Mouse (Mus musculus): ENCODE data around the gene Wdr81. TPM values are rescaled to one million over a fixed set of nuclear protein-coding genes. Genes with fewer than 3 reads are reported as not detected.
A peak's percentile ranks its signal among the peaks of the same experiment; 100 is the strongest.

Gene Wdr81
- polyA plus RNA-seq, 1 experiment from 2014 or later = 7.9 TPM

DNA sequence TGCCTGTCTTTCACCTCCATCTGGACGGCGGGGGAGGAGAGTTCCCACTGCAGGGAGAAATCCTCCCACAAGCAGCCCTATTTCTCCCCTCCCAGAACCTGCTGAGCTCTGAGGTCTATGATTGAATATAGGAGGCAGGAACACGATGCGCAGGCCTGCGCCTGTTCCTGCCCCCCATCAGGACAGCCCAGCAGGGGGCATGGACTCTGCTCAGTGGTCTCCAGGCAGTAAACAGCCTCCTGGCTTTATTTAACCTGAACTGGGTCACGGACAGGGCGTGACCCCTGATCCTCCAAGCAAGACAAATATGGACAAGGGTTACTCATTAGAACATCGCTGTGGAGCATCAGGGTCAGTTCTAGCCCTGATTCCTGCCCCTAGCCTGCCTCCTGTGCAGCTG is 10.8 kb downstream of the Wdr81 start:
- DNase-seq (ENCODE audit: low spot score) = no peak
- Histone ChIP-seq H3K36me3 (replicated peaks; ENCODE audit: control insufficient read depth, insufficient read depth) (peaks cover 63% of the 10 kb centered on the region), H3K4me2 (replicated peaks) (no peak overlapping the region), H3K9me3 (ENCODE audit: control insufficient read depth, low read length) (no peaks in the 10 kb centered on the region), H3K4me1 (replicated peaks; ENCODE audit: control insufficient read depth, insufficient read depth, low read length) (no peaks in the 10 kb centered on the region), H3K9ac (no peak overlapping the region), H3K27ac (no peak overlapping the region), H3K4me3 (replicated peaks; ENCODE audit: low read length) (no peak overlapping the region), H3K27me3 (ENCODE audit: control insufficient read depth, insufficient read depth, low read length) (no peaks in the 10 kb centered on the region)
- no peak for ATAC-seq (ENCODE audit: low FRiP score)
- 30% methylated on average over 8 of the region's 8 CpGs for WGBS

DNA sequence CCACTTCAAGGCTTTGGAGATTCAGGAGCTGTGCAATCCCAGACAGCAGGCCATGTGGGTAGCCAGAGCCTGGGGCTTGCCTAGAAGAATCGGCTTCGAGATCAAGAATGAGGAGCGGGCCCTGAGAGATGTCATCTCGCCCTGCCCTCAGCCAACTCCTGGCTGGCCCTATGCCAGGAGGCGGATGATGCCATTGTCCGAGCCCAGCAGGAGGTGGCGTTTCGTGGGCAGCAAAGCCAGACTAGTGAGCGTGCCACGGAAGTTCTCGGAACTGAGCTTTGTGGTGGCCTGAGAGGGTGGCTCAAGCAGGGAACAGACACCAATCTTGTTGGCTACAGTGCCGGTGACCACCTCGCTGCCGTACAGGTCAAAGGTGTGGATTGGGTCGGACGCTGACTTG is 12.9 kb downstream of the Wdr81 start:
- H3K9ac ChIP-seq = no peak overlapping the region
- no peak overlapping the region for H3K4me2 ChIP-seq (replicated peaks)
- DNase-seq (ENCODE audit: low spot score) = no peak
- ATAC-seq (ENCODE audit: low FRiP score) = no peak
- no peaks in the 10 kb centered on the region for H3K9me3 ChIP-seq (ENCODE audit: control insufficient read depth, low read length)
- 74% methylated on average over 16 of the region's 16 CpGs for WGBS
- peaks cover 47% of the 10 kb centered on the region for H3K36me3 ChIP-seq (replicated peaks; ENCODE audit: control insufficient read depth, insufficient read depth)
- H3K27me3 ChIP-seq (ENCODE audit: control insufficient read depth, insufficient read depth, low read length) = no peaks in the 10 kb centered on the region
- H3K27ac ChIP-seq = no peak overlapping the region
- H3K4me3 ChIP-seq (replicated peaks; ENCODE audit: low read length) = no peak overlapping the region
- no peaks in the 10 kb centered on the region for H3K4me1 ChIP-seq (replicated peaks; ENCODE audit: control insufficient read depth, insufficient read depth, low read length)

DNA sequence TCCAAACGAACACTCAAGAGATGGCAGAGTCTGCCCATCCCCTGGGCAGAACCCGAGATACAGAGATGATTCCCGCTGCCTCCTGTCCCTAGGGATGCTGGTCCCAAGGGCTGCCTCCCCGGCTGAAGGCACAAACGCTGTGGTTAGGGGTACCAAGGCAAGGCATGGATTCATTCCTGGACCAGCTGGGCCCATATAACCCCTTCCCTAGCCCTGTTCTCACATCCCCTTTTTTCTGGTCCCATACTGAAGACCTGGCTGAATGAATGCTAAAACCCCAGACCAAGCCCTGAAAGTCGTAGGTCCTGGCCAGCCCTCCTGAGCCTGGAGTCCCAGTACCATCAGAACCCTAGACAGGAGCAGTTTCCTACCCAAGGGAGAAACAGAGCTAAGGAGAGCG is 13.5 kb downstream of the Wdr81 start:
- Histone ChIP-seq H3K4me1 (replicated peaks; ENCODE audit: control insufficient read depth, insufficient read depth, low read length) (no peaks in the 10 kb centered on the region), H3K36me3 (replicated peaks; ENCODE audit: control insufficient read depth, insufficient read depth) (peaks cover 41% of the 10 kb centered on the region), H3K4me2 (replicated peaks) (no peak overlapping the region), H3K9me3 (ENCODE audit: control insufficient read depth, low read length) (no peaks in the 10 kb centered on the region), H3K9ac (no peak overlapping the region), H3K27me3 (ENCODE audit: control insufficient read depth, insufficient read depth, low read length) (no peaks in the 10 kb centered on the region), H3K27ac (no peak overlapping the region), H3K4me3 (replicated peaks; ENCODE audit: low read length) (no peak overlapping the region)
- 88% methylated on average over 7 of the region's 7 CpGs for WGBS
- DNase-seq (ENCODE audit: low spot score) (no peak), ATAC-seq (ENCODE audit: low FRiP score) (no peak)

DNA sequence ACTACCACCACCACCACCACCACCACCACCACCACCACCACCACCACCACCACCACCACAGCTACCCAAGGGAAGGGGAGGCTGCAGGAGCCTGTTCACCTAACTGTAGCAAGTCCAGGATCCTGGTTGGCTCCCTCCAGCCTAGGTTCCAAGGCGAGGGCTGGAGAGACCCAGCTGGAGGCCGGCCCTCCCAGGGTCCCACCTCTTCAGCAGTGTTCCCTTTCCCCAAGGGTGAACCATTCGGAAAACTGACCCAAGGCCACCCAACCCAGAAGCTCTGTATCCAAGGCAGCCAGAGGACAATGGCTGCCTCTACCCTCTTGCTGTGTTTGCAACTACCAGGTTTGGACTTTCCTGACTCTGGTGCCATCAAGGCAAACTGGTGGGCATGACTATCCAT is 14.6 kb downstream of the Wdr81 start:
- Histone ChIP-seq H3K36me3 (replicated peaks; ENCODE audit: control insufficient read depth, insufficient read depth) (peaks cover 31% of the 10 kb centered on the region), H3K27ac (no peak overlapping the region), H3K9me3 (ENCODE audit: control insufficient read depth, low read length) (no peaks in the 10 kb centered on the region), H3K4me2 (replicated peaks) (no peak overlapping the region), H3K9ac (no peak overlapping the region), H3K27me3 (ENCODE audit: control insufficient read depth, insufficient read depth, low read length) (no peaks in the 10 kb centered on the region), H3K4me1 (replicated peaks; ENCODE audit: control insufficient read depth, insufficient read depth, low read length) (no peaks in the 10 kb centered on the region), H3K4me3 (replicated peaks; ENCODE audit: low read length) (no peak overlapping the region)
- ATAC-seq (ENCODE audit: low FRiP score) (no peak), DNase-seq (ENCODE audit: low spot score) (no peak)
- 92% methylated on average over 1 of the region's 3 CpGs for WGBS

DNA sequence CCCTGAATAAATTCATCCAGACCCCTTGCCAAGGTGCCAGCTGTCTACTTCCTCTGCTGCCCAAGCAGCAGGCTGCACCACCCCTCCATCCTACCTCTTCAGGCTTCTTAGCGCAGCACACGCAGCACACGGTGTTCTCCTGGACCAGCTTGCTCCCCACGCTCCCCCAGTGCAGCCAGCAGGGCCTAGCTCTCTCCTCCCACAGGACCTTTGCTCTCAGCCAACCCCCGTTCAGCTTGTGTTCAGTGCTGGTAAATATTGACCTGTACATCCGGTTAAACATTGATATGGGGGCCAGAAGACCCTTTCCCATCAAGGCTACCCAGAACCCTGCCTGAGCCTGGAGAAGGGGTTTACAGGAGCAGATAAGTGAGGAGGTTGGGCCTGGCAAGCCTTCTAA is 15.2 kb downstream of the Wdr81 start, which contains the start of gene Serpinf2:
Serpinf2 (minus strand) TSS at position 229 of the 400 bp plus-strand sequence.
- H3K4me1 ChIP-seq (replicated peaks; ENCODE audit: control insufficient read depth, insufficient read depth, low read length) = no peaks in the 10 kb centered on the region
- WGBS = 90% methylated on average over 6 of the region's 6 CpGs
- DNase-seq (ENCODE audit: low spot score) (no peak), ATAC-seq (ENCODE audit: low FRiP score) (no peak)
- H3K4me3 ChIP-seq (replicated peaks; ENCODE audit: low read length) = no peak within 1 kb of the TSS
- H3K27ac ChIP-seq = no peak within 1 kb of the TSS
- H3K9me3 ChIP-seq (ENCODE audit: control insufficient read depth, low read length) = no peaks in the 10 kb centered on the region
- peaks cover 30% of the 10 kb centered on the region for H3K36me3 ChIP-seq (replicated peaks; ENCODE audit: control insufficient read depth, insufficient read depth)
- H3K9ac ChIP-seq = no peak within 1 kb of the TSS
- H3K27me3 ChIP-seq (ENCODE audit: control insufficient read depth, insufficient read depth, low read length) = no peaks in the 10 kb centered on the region
- H3K4me2 ChIP-seq (replicated peaks) = no peak within 1 kb of the TSS

DNA sequence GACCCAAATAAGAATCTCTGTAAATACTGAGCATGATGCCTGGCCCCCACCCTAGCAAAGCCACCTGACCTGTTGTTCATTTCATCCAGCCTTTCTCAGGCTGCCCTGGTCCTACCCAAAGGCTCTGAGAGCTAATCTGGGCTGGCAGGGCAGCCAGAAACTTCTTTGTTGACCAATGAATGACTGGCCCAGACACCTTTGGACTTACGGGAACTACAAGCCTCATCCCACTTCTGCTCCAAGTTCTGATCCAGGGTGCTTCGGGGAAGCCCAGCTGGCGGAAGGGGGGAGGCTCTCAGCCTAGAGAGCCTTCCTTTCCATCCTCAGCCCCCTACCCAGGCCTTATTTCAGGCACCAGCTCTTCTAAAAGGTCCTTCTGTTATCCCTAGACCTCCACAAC is 15.7 kb downstream of the Wdr81 start:
- WGBS = 96% methylated on average over 3 of the region's 3 CpGs
- H3K4me3 ChIP-seq (replicated peaks; ENCODE audit: low read length) = no peak overlapping the region
- no peak overlapping the region for H3K9ac ChIP-seq
- no peaks in the 10 kb centered on the region for H3K4me1 ChIP-seq (replicated peaks; ENCODE audit: control insufficient read depth, insufficient read depth, low read length)
- no peak overlapping the region for H3K27ac ChIP-seq
- ATAC-seq (ENCODE audit: low FRiP score) = no peak
- no peaks in the 10 kb centered on the region for H3K27me3 ChIP-seq (ENCODE audit: control insufficient read depth, insufficient read depth, low read length)
- DNase-seq (ENCODE audit: low spot score) = no peak
- peaks cover 30% of the 10 kb centered on the region for H3K36me3 ChIP-seq (replicated peaks; ENCODE audit: control insufficient read depth, insufficient read depth)
- H3K4me2 ChIP-seq (replicated peaks) = no peak overlapping the region
- H3K9me3 ChIP-seq (ENCODE audit: control insufficient read depth, low read length) = no peaks in the 10 kb centered on the region

DNA sequence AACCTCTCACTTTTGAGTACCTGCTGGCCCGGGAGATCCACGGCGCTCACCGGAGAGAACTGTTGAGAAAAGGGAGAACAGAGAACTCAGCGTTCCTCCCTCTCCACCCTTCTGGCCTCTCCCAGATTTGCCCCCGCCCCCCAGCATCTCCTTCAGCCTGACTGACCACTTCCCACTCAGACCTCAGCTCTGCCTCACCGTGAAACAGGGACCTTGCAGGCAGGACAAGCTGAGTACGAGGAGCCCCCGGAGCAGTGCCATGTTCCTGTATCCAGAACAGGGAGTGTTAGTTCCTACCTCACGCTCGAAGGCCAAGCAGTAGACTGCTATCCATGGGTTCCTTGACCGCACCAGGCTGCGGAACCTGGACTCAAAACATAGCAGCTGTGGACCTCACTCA is 16.3 kb downstream of the Wdr81 start:
- Histone ChIP-seq H3K27ac (no peak overlapping the region), H3K4me3 (replicated peaks; ENCODE audit: low read length) (no peak overlapping the region), H3K4me1 (replicated peaks; ENCODE audit: control insufficient read depth, insufficient read depth, low read length) (no peaks in the 10 kb centered on the region), H3K9ac (no peak overlapping the region), H3K27me3 (ENCODE audit: control insufficient read depth, insufficient read depth, low read length) (no peaks in the 10 kb centered on the region), H3K4me2 (replicated peaks) (no peak overlapping the region), H3K36me3 (replicated peaks; ENCODE audit: control insufficient read depth, insufficient read depth) (peaks cover 27% of the 10 kb centered on the region), H3K9me3 (ENCODE audit: control insufficient read depth, low read length) (no peaks in the 10 kb centered on the region)
- no peak for ATAC-seq (ENCODE audit: low FRiP score)
- no peak for DNase-seq (ENCODE audit: low spot score)
- 86% methylated on average over 13 of the region's 13 CpGs for WGBS

DNA sequence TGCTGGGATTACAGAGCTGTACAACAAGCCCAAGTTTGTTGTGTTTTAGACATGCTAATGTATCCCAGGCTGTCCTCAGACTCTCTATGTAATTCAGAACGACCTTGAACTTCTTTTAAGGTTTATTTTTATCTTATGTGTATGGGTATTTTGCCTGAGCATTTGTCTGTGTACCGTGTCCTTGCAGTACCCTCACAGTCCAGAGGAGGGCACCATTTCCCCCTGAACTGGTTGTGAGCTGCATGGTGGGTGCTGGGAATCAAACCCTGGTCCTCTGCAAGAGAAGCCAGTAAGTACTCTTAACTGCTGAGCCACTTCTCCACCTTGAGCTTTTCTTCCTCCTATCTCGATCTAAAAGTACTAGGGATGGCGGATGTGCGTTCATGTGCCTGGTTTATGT is 20.4 kb downstream of the Wdr81 start:
- H3K36me3 ChIP-seq (replicated peaks; ENCODE audit: control insufficient read depth, insufficient read depth) = no peaks in the 10 kb centered on the region
- DNase-seq (ENCODE audit: low spot score) (no peak), ATAC-seq (ENCODE audit: low FRiP score) (no peak)
- no peak overlapping the region for H3K4me3 ChIP-seq (replicated peaks; ENCODE audit: low read length)
- H3K4me2 ChIP-seq (replicated peaks) = no peak overlapping the region
- no peaks in the 10 kb centered on the region for H3K27me3 ChIP-seq (ENCODE audit: control insufficient read depth, insufficient read depth, low read length)
- no peak overlapping the region for H3K9ac ChIP-seq
- H3K27ac ChIP-seq = no peak overlapping the region
- 89% methylated on average over 5 of the region's 5 CpGs for WGBS
- no peaks in the 10 kb centered on the region for H3K4me1 ChIP-seq (replicated peaks; ENCODE audit: control insufficient read depth, insufficient read depth, low read length)
- H3K9me3 ChIP-seq (ENCODE audit: control insufficient read depth, low read length) = no peaks in the 10 kb centered on the region

DNA sequence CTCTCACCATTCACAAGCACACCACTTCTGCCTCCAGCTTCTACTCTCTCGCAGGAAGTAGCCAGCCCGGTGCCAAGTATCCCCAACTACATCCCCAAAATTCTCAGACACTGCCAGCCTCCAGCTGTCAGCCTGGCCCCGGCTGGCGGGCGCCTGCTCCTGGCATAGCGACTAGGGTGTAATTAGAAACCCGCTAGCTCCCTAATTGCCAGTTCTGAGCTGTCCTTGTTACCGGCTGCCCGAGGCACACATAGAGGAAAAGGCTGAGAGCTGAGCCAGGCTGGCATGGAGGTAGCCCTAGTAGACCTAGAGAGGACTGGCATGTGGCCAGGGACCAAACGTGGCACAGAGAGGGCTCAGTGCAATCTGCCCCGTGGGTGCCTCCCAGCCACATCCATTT is 23.2 kb downstream of the Wdr81 start:
- DNase-seq (ENCODE audit: low spot score) (peak; percentile 44), ATAC-seq (ENCODE audit: low FRiP score) (peak; percentile 62; the same call in 1 of the 2 replicates)
- Histone ChIP-seq H3K4me3 (replicated peaks; ENCODE audit: low read length) (no peak overlapping the region), H3K4me2 (replicated peaks) (no peak overlapping the region), H3K27me3 (ENCODE audit: control insufficient read depth, insufficient read depth, low read length) (no peaks in the 10 kb centered on the region), H3K36me3 (replicated peaks; ENCODE audit: control insufficient read depth, insufficient read depth) (no peaks in the 10 kb centered on the region), H3K9me3 (ENCODE audit: control insufficient read depth, low read length) (no peaks in the 10 kb centered on the region), H3K9ac (no peak overlapping the region), H3K27ac (no peak overlapping the region), H3K4me1 (replicated peaks; ENCODE audit: control insufficient read depth, insufficient read depth, low read length) (no peaks in the 10 kb centered on the region)
- WGBS = 66% methylated on average over 11 of the region's 11 CpGs

DNA sequence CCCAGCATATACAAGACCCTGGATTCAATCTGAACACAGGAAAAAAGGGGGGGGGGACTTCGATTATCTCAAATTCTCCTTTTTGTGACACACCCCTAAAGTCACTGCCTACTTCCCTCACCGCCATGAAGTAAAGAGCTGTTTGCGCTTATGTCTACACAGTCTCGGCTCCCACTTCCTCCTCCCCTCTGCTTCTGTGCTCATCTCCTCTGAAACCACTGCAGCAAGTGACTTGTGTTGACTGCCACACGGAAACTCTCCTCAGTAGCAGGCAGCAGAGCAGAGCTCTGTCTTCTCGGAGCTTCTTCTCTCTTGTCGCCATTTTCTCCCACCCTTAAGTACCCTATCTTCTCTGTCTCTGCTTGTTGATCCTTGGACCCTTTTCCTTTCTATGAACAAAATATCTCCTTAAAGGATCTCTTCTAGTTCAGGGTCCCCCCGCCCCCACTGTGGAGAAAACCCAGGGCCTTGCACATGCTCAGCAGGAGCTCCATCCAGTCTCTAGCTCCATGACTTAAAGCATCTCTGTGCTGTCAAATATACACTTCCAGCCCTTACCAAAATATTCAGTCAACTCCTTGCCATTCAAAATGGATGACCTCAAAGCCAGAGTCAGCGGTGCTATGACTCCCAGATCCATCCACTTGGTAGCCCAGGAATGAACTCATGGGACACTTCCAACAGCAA is 25.4 kb downstream of the Wdr81 start:
- Histone ChIP-seq H3K27me3 (ENCODE audit: control insufficient read depth, insufficient read depth, low read length) (no peaks in the 10 kb centered on the region), H3K9me3 (ENCODE audit: control insufficient read depth, low read length) (no peaks in the 10 kb centered on the region), H3K4me3 (replicated peaks; ENCODE audit: low read length) (no peak overlapping the region), H3K9ac (no peak overlapping the region), H3K36me3 (replicated peaks; ENCODE audit: control insufficient read depth, insufficient read depth) (no peaks in the 10 kb centered on the region), H3K4me2 (replicated peaks) (no peak overlapping the region), H3K27ac (no peak overlapping the region), H3K4me1 (replicated peaks; ENCODE audit: control insufficient read depth, insufficient read depth, low read length) (no peaks in the 10 kb centered on the region)
- no peak for ATAC-seq (ENCODE audit: low FRiP score)
- WGBS = 91% methylated on average over 9 of the region's 9 CpGs
- DNase-seq (ENCODE audit: low spot score) = no peak
